Mouse (Mus musculus) hindbrain, embryonic 15.5 days (tissue): ENCODE data around the gene Gpat3. TPM values are rescaled to one million over a fixed set of nuclear protein-coding genes. Genes with fewer than 3 reads are reported as not detected.

Source experiments
- ATAC-seq: fragments of 200-750 bp; cut with Nextera tagmentation; 2 replicates; pipeline ENCODE4 v1.8.0; 2017; ENCODE audit warnings: low read depth, moderate number of reproducible peaks, moderate TSS enrichment; ENCODE audit not compliant: low FRiP score
- H3K27ac ChIP-seq: fragments of 300-500 bp; sonication (generic); replicated peaks from 2 replicates; pipeline ENCODE4 v1.5.1; 2015; ENCODE audit warnings: mild to moderate bottlenecking, inconsistent platforms
- H3K27me3 ChIP-seq: fragments of 300-500 bp; sonication (generic); 2 replicates; pipeline ENCODE4 v1.6.1; 2015; ENCODE audit warnings: control low read depth, inconsistent platforms
- H3K36me3 ChIP-seq: fragments of 300-500 bp; sonication (generic); 2 replicates; pipeline ENCODE4 v1.6.1; 2015; ENCODE audit warnings: control low read depth, inconsistent platforms
- H3K4me1 ChIP-seq: fragments of 300-500 bp; sonication (generic); replicated peaks from 2 replicates; pipeline ENCODE4 v1.6.1; 2015; ENCODE audit warnings: control low read depth, inconsistent platforms
- H3K4me2 ChIP-seq: fragments of 300-500 bp; sonication (generic); 2 replicates; pipeline ENCODE4 v1.6.1; 2015; ENCODE audit warnings: moderate library complexity, mild to moderate bottlenecking, inconsistent platforms
- H3K4me3 ChIP-seq: fragments of 300-500 bp; sonication (generic); 2 replicates; pipeline ENCODE4 v1.5.1; 2015; ENCODE audit warnings: mild to moderate bottlenecking, inconsistent platforms
- H3K9ac ChIP-seq: fragments of 300-500 bp; sonication (generic); 2 replicates; pipeline ENCODE4 v1.6.1; 2015; ENCODE audit warnings: inconsistent platforms
- H3K9me3 ChIP-seq: fragments of 300-500 bp; sonication (generic); 2 replicates; pipeline ENCODE4 v1.6.1; 2016; ENCODE audit warnings: control low read depth, inconsistent platforms
- WGBS: fragments of 180-500 bp; shearing (Covaris S2); methylation state at CpG from one replicate; pipeline ENCODE4 v1.1.7; 2015; 5-methylcytosine and 5-hydroxymethylcytosine counted together
- polyA plus RNA-seq: library from polyadenylated mRNA; unstranded; fragments of >200 nt; fragmentation: Nextera tagmentation; extraction: Ambion mirVana; gene quantifications from 2 replicates; pipeline ENCODE4 v1.2.1, GENCODE M21; 2015

Gene Gpat3
- polyA plus RNA-seq, 1 experiment from 2014 or later = 0.93 TPM

DNA sequence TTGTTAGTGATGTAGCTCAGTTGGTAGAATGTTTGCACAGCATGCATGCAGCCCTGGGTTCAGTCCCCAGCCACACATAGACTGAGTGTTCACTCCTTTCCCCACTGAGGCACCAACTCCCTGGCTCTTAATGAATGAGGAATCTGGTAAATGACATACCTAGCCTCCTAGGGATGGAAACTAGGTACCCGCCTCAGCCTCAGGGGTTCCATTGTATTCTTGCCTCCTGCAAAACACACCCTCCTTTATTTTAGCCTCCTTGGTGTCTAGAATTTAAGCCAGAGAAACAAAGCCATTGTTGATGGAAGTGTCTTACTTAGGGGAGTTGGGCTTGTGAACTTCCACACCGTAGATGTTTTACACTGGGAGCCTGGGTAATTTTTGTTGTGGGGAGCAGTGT is 17.6 kb downstream of the Gpat3 start:
- ATAC-seq = no peak
- WGBS = 69% methylated on average over 2 of the region's 2 CpGs
- H3K9me3 ChIP-seq = no peaks in the 10 kb centered on the region
- no peak overlapping the region for H3K27ac ChIP-seq
- no peaks in the 10 kb centered on the region for H3K36me3 ChIP-seq
- H3K27me3 ChIP-seq = no peaks in the 10 kb centered on the region
- H3K4me2 ChIP-seq = no peak overlapping the region
- H3K4me1 ChIP-seq = no peaks in the 10 kb centered on the region
- no peak overlapping the region for H3K9ac ChIP-seq
- H3K4me3 ChIP-seq = no peak overlapping the region

DNA sequence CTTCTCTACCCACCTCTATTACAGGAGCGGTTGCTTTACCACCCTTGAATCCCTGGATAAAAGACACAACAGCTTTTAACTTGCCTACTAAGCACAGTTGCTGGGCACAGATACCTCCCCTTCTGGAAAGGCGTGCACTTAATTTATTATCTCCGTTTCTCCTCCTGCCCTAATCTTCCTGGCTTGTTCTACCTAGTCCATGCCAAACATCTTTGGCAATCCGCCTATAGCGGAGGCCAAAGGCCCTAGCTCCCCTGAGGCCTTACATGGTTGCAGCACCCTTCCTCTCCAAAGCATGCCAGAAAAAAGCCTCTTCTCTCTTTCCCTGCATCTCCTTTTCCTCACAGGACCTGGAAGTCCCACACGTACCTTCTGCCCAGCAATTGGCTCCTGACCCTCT is 18.9 kb downstream of the Gpat3 start:
- Histone ChIP-seq H3K4me2 (no peak overlapping the region), H3K36me3 (no peaks in the 10 kb centered on the region), H3K27me3 (no peaks in the 10 kb centered on the region), H3K4me1 (no peaks in the 10 kb centered on the region), H3K4me3 (no peak overlapping the region), H3K9ac (no peak overlapping the region), H3K9me3 (no peaks in the 10 kb centered on the region), H3K27ac (no peak overlapping the region)
- no peak for ATAC-seq
- 83% methylated on average over 6 of the region's 6 CpGs for WGBS

DNA sequence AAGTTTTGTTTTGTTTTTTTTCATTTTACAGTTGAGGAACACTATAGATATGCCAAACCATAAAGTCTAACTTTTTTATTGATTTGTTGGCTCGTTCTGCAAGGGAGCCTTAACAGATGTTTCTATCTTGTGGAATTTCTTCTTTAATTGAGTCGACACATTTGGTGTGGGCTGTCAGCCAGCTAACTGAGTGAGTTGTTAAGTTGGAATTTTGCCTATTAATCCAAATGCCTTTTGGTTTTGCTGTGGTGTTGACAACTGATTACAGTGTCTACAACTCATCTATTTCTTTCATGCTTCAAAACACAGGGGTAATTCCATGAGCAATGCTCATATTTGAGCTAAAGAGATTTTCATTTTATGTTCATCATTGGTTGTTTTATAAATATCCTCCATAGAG is 20.7 kb downstream of the Gpat3 start:
- Histone ChIP-seq H3K36me3 (no peaks in the 10 kb centered on the region), H3K4me2 (no peak overlapping the region), H3K9ac (no peak overlapping the region), H3K4me1 (no peaks in the 10 kb centered on the region), H3K27me3 (no peaks in the 10 kb centered on the region), H3K4me3 (no peak overlapping the region), H3K9me3 (no peaks in the 10 kb centered on the region), H3K27ac (no peak overlapping the region)
- whole genome bisulfite sequencing = 61% methylated on average over 2 of the region's 2 CpGs
- no peak for ATAC-seq

DNA sequence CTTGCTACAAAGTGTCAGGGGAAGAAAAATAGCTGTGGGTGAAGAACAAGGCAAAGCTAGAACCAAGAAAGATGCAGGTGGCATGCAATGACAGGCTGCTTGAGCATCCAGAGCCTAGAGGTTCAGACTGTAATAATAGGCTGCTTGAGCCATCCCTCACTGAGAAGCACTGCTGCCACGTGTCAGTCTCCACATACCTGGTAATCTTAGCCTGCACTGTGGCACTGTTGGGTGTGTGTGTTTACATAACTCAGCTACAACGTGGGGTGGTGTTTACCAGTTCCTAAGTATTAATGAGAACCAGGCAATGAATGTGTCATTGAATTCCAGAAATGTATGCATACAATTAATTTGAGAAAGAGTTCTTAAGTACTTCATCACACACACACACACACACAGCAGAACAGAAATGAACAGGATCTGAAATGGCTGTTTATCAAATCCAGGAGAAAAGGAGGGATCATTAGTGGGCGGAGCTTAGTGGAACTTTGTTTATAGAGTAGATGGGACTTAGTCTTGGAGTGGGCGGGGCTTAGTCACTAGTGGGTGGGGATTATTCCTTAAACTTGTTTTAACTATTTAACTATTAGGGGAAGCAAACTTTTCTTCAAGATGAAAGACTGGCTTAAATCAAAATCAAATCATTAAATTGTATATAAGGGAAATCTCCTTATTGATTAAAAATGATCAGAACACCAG is 23.8 kb downstream of the Gpat3 start:
- Histone ChIP-seq H3K4me2 (no peak overlapping the region), H3K4me3 (no peak overlapping the region), H3K9ac (no peak overlapping the region), H3K27ac (no peak overlapping the region), H3K4me1 (no peaks in the 10 kb centered on the region), H3K9me3 (no peaks in the 10 kb centered on the region), H3K27me3 (no peaks in the 10 kb centered on the region), H3K36me3 (no peaks in the 10 kb centered on the region)
- no peak for ATAC-seq
- whole genome bisulfite sequencing = 82% methylated on average over 4 of the region's 4 CpGs

DNA sequence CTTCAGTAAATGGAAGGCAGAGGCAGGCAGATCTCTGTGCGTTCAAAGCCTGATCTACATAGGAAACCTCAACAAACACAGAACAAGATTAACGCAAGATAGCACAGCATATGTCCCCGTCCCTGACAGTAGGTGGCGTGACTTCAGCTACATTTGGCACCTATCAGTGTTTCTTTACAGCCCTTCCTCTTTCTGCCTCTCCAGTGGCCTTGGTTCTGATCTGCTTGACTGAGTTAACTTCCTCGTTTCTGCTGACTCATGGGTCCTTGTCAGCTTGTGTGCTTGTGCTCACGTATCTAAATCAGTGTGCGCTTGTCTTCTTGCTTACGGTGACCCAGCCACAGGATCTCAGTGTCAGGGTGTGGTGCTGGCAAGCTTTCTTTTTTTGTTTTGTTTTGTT is 26.5 kb downstream of the Gpat3 start:
- no peaks in the 10 kb centered on the region for H3K27me3 ChIP-seq
- H3K9me3 ChIP-seq = no peaks in the 10 kb centered on the region
- H3K4me1 ChIP-seq = no peaks in the 10 kb centered on the region
- H3K9ac ChIP-seq = no peak overlapping the region
- WGBS = 91% methylated on average over 8 of the region's 8 CpGs
- no peak overlapping the region for H3K27ac ChIP-seq
- H3K36me3 ChIP-seq = no peaks in the 10 kb centered on the region
- no peak overlapping the region for H3K4me3 ChIP-seq
- ATAC-seq = no peak
- H3K4me2 ChIP-seq = no peak overlapping the region

DNA sequence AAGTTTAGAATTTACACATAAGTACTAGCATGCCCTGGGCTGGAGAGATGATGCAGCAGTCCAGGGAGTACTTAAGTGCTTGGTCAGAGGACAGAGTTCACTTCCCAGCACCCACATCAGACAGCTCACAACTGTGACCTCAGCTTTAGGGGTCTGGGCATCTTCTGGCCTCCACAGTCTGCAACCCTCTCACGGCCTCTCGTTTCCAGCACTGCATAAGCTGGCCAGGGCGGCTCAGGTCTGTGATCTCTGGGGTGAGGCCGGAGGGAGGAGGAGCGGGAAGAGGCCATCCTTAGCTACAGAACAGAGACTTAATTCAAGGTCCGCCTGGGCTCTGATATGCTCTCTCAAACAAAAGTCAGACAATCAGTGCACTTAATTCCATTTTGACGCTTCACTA is 29.2 kb downstream of the Gpat3 start:
- Histone ChIP-seq H3K4me3 (no peak overlapping the region), H3K9ac (no peak overlapping the region), H3K36me3 (no peaks in the 10 kb centered on the region), H3K27ac (no peak overlapping the region), H3K9me3 (no peaks in the 10 kb centered on the region), H3K4me2 (no peak overlapping the region), H3K27me3 (no peaks in the 10 kb centered on the region), H3K4me1 (no peaks in the 10 kb centered on the region)
- 75% methylated on average over 7 of the region's 7 CpGs for WGBS
- ATAC-seq = no peak

DNA sequence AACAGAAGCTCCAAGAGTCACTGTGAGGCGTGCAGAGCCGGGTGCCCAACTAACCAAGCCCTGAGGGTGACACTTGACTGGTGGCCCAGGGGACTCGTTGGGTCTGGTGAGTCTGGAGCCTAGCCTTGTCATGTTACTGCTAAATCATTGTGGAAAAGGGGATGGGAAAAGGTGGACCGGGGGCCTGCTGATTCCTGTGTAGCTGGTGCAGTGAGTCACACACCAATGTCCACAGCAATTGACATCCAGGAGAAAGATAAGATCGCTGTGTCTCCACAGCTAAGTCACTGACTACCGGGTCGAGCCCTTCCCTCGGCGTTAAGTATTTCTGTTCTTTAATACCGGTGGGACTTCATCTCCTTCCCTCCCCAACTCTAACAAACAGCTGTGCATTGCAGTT is 29.7 kb downstream of the Gpat3 start:
- H3K4me2 ChIP-seq = no peak overlapping the region
- H3K27me3 ChIP-seq = no peaks in the 10 kb centered on the region
- H3K4me3 ChIP-seq = no peak overlapping the region
- no peaks in the 10 kb centered on the region for H3K36me3 ChIP-seq
- no peaks in the 10 kb centered on the region for H3K4me1 ChIP-seq
- WGBS = 77% methylated on average over 10 of the region's 10 CpGs
- H3K27ac ChIP-seq = no peak overlapping the region
- ATAC-seq = no peak
- H3K9me3 ChIP-seq = no peaks in the 10 kb centered on the region
- no peak overlapping the region for H3K9ac ChIP-seq

DNA sequence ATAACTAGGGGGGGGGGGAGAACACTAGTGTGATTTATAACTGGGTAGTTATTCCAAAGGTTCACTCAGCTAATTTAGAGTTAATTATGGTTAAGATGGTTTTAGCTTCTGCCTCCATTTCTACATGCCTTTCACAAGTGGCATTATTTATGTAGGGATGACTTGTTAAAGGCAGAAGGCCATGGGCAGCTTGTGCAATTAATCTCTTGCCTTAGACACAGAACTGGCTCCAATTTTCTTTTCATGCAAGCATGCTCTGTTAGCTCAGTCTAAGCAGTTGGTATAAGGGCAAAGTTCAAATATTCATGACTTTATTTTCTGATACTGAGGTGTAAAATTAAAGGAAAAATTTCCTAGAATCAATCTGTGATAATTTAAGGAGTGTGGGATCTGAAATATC is 31.5 kb downstream of the Gpat3 start:
- H3K9ac ChIP-seq = no peak overlapping the region
- no peak overlapping the region for H3K27ac ChIP-seq
- H3K36me3 ChIP-seq = no peaks in the 10 kb centered on the region
- H3K9me3 ChIP-seq = no peaks in the 10 kb centered on the region
- H3K27me3 ChIP-seq = no peaks in the 10 kb centered on the region
- no peak for ATAC-seq
- no peaks in the 10 kb centered on the region for H3K4me1 ChIP-seq
- H3K4me3 ChIP-seq = no peak overlapping the region
- no peak overlapping the region for H3K4me2 ChIP-seq

DNA sequence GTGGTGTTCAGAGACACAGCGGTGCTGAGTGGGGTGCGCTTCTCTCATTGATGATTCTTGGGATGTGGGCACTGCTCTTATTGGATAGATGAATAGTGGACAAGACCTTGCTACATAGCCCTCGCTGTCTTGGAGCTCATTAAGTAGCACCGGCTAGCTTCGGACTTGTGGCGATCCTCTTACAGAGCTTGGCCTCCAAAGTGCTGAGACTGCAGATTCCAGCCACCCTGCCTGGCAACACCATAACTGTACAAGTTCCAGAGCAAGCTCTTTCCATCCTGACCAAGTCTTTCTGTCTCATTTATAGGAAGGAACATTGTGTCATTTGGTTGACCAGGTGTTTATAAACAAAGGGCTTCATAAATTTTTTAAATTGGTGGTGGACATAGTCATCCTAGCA is 39.7 kb downstream of the Gpat3 start:
- 74% methylated on average over 6 of the region's 6 CpGs for WGBS
- no peak overlapping the region for H3K4me2 ChIP-seq
- H3K4me3 ChIP-seq = no peak overlapping the region
- H3K36me3 ChIP-seq = no peaks in the 10 kb centered on the region
- no peak overlapping the region for H3K27ac ChIP-seq
- ATAC-seq = no peak
- H3K4me1 ChIP-seq = no peaks in the 10 kb centered on the region
- no peak overlapping the region for H3K9ac ChIP-seq
- H3K27me3 ChIP-seq = no peaks in the 10 kb centered on the region
- no peaks in the 10 kb centered on the region for H3K9me3 ChIP-seq

DNA sequence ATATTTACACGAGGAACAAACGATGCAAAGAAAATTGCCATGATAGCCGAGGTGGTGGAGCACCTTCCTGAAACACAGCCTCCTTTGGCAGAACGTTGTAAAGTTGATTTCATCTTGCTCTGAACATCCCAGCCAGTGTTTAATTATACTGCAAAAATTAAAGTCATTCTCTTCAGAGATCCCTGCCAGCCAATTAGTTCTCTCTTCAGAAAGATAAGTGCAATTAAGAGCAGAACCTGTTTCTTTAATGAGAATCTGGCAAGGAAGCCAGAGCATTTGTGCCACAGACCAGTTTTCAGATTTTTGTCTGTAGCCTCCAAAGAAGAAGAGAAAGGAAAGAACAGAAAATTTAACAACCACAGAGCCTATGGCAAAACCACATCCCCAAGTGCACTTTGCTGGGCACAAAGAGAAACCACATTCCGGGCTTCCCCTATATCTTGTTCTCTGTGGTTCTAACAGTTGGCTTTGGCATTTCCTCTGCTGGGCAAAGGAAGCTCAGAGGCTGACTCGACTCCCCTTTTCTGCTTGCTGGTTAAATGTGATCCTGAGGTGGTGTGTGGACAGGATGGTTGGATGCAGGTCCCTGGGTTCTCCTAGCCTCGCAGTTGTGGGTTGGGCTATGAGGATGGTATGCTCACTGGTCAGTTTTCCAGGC is 40.9 kb downstream of the Gpat3 start:
- no peak overlapping the region for H3K27ac ChIP-seq
- no peak for ATAC-seq
- no peak overlapping the region for H3K4me3 ChIP-seq
- H3K36me3 ChIP-seq = no peaks in the 10 kb centered on the region
- H3K27me3 ChIP-seq = no peaks in the 10 kb centered on the region
- H3K4me2 ChIP-seq = no peak overlapping the region
- H3K9me3 ChIP-seq = no peaks in the 10 kb centered on the region
- no peaks in the 10 kb centered on the region for H3K4me1 ChIP-seq
- 77% methylated on average over 7 of the region's 7 CpGs for WGBS
- H3K9ac ChIP-seq = no peak overlapping the region

DNA sequence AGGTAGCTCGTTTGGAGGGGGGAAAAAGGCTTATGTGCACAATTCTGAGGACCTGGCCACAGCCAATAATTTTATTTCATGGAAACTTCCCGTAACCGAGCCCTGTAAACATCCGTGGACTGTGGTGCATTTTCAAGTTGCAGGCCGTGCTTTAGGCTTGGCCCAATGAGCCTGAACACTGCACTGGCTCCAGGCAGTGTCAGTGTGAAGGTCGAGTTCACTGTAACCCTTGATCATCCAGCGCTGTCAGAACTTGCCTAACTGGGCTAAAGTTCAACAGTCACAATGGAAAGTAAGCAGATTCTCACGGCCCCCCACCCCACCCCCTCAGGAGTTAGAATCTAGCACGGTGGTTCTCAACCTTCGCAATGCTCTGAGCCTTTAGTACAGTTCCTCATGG is 50.7 kb downstream of the Gpat3 start:
- Histone ChIP-seq H3K27me3 (no peaks in the 10 kb centered on the region), H3K4me2 (no peak overlapping the region), H3K4me1 (no peaks in the 10 kb centered on the region), H3K4me3 (no peak overlapping the region), H3K27ac (no peak overlapping the region), H3K36me3 (no peaks in the 10 kb centered on the region), H3K9me3 (no peaks in the 10 kb centered on the region), H3K9ac (no peak overlapping the region)
- no peak for ATAC-seq
- WGBS = 77% methylated on average over 10 of the region's 10 CpGs

DNA sequence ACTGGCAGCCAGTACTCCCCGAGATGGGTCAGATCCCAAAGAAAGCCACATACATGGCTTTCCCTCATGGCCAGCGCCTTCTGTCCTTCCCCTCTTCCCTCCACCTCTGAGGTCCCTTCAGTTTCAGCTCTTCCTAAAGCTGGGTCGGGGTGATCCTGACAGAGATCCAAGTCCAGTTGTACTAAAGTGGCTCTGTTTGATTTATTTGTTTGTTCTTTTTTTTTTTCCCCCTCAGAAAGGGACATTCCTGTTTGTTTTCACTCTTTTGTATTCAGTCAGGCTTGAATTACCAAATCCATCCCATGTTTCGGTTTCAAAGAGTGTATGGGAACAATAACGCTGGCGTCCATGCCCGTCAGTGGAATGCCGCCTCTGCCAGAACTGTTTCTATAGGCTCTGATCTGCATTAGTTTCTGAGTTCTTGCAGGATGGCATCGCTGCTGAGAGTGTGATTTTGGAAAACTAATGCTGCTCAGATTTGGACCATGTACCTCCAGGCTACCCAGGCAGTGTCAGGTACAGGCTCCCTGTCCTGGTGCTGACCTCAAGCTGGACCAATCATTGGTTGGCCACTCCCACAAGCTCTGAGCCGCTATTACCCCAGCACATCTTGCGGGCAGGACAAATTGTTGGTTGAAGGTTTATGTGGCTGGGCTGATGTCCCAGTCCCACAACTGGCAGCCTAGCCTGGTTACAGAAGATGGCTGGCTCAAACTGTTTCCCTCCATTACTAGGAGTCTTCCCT is 54.4 kb downstream of the Gpat3 start:
- H3K4me3 ChIP-seq = no peak overlapping the region
- no peaks in the 10 kb centered on the region for H3K27me3 ChIP-seq
- H3K9ac ChIP-seq = no peak overlapping the region
- no peak for ATAC-seq
- H3K9me3 ChIP-seq = no peaks in the 10 kb centered on the region
- H3K36me3 ChIP-seq = no peaks in the 10 kb centered on the region
- H3K27ac ChIP-seq = no peak overlapping the region
- H3K4me2 ChIP-seq = no peak overlapping the region
- H3K4me1 ChIP-seq = no peaks in the 10 kb centered on the region
- WGBS = 62% methylated on average over 11 of the region's 11 CpGs
